Mouse (Mus musculus): ENCODE results near the gene AC124108.1.

Gene AC124108.1

GRCm38 (mm10) chr1:132202771-132203170, 11.5 kb downstream of the AC124108.1 start:
- no peak for DNase-seq

GRCm38 (mm10) chr1:132205958-132206357, 14.7 kb downstream of the AC124108.1 start:
- DNase-seq = no peak

DNA sequence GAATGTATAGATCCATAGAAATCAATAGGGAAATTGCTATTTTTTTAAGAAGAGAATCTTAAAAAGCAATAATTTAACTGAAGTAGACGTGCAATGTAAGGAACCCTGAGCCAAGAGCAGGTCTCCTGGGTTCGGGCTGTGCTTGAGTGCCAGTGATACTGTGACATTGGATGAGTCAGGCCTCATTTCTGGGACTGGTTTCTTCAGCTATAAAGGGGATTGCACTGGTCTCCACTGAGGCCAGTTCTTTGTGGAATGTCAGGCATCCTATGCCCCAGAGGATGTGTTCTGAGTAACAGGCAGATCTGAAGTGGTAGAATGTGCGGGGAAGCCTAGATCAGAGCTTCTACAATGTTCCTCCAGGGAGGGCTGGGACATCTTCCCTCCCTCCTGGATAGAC, 15.6 kb downstream of the AC124108.1 start:
- DNase-seq = no peak

DNA sequence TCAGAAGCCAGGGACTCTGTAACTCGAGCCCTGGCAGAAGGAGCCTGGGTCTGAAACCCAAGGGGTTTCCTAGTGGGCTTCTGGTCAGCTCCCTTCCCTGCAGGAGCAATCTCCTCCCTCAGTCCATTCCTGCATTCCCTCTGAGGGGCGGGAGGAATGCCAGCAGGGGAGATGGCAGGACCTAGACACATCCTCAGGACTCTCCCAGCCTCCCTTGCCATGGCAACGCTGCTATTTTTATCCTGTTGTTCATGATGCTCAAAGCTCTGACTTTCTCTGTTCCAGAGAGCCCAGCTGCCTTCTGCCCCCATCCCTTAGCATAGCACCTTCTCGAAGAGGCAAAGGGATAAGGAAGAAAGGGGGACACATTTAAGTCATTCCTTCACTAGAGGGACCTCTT, 16.9 kb downstream of the AC124108.1 start:
- DNase-seq = no peak

- DNase-seq = no peak
Observed at GRCm38 (mm10) chr1:132209400-132209799, 18.1 kb downstream of the AC124108.1 start.

DNA sequence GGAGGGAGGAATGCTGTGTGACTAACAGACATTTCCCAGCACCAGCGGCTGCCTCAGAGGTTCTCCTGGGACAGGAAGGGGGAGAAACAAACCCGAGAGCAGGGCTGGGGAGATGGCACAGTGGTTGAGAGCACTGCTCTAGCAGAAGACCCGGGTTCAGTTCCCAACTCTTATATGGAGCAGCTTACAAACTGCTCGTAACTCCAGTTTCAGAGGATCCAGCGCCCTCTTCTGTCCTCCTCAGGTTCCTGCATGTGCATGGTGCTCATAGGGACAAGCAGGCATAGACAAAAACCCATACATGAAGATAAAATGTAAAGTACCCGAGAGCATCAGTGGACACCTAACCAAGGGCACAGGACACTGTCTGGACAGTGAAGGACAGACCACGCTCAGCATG, 19.7 kb downstream of the AC124108.1 start:
- peak; percentile 52 to 55 for DNase-seq

- no peak for DNase-seq
Observed at GRCm38 (mm10) chr1:132211672-132212071, 20.4 kb downstream of the AC124108.1 start.

DNA sequence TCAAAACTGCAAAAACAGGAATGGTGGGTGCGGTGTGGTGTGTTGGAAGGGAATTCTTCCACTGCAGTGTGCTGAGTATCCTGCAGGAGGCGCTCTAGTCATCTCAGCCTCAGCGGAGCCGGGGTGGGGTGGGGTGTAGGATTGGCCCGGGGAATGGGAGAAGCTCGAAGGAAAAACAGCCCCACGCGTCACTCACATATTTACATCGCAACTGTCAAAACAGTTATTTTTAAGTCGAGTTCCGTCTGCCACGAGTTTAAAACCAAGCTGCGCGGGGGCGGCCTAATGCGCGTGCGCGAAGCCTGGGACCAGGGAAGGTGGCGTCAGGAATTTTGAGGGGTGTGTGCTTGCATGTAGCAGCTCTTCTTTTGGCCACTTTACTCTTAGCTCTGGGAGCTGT, 21.0 kb downstream of the AC124108.1 start:
- DNase-seq = peak; percentile 57 to 60

DNA sequence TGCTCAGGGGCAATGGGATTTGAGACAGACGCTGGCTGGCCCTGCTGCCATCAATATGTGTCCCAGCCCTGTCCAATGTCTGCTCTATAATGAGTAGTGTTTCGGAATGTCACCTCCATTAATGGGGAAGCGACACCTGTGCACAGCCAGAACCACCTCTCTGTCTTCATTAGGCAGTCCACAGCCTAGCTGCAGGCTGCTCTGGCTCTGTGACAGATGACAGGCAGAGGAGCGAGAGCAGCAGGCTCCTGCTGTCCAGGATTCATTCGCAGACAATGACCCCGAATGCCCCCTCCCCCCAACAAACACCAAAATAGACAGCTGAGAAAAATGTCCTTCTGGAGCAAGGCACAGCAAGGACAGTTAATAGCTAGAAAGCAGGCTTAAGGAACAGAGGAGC, 21.8 kb downstream of the AC124108.1 start:
- DNase-seq = no peak

DNA sequence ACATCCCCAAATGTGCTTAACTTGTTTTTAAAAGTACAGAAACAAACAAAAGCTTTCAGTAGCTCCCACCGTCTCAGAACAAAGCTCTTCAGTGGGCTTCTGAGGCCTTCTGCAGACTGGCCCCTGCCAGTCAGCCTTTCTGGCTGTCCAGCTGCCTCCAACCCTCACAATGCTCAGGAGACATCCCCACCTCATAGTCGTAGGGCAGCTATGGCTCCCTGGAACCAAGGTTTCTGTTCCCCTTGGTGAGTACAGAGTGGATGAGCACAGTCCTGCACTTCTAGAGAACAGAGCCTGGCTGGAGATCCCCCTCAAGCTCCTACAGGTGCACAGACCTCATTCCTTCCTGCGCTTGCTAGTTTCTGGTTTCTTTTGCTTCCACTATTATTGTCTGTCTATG, 25.0 kb downstream of the AC124108.1 start:
- no peak for DNase-seq

- no peak for DNase-seq
Observed at GRCm38 (mm10) chr1:132221627-132222026, 30.4 kb downstream of the AC124108.1 start.

GRCm38 (mm10) chr1:132222166-132222565, 30.9 kb downstream of the AC124108.1 start:
- DNase-seq = no peak

- DNase-seq = no peak
Observed at GRCm38 (mm10) chr1:132226297-132227080, 35.2 kb downstream of the AC124108.1 start.

DNA sequence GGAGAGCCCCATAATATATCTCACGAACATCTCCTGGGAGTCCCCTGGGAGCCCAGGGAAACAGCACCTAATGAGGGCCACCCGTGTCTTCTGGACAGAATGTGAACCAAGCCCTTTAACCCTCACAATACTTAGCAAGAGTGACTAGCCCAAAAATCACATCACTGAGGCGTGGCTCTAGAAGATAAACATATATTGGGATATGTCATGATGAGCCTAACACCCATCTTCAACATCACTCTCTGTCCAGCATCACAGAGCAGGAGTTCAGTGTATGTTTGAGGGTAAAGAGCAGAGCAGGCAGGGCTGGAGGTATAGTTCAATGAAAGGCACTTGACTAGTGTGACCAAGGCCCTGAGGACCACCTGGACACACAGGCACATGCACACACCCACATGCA, 38.4 kb downstream of the AC124108.1 start, which contains the start of gene Gm10188:
Gm10188 (minus strand) TSS at position 101 of the 400 bp plus-strand sequence.
- no peak for DNase-seq

DNA sequence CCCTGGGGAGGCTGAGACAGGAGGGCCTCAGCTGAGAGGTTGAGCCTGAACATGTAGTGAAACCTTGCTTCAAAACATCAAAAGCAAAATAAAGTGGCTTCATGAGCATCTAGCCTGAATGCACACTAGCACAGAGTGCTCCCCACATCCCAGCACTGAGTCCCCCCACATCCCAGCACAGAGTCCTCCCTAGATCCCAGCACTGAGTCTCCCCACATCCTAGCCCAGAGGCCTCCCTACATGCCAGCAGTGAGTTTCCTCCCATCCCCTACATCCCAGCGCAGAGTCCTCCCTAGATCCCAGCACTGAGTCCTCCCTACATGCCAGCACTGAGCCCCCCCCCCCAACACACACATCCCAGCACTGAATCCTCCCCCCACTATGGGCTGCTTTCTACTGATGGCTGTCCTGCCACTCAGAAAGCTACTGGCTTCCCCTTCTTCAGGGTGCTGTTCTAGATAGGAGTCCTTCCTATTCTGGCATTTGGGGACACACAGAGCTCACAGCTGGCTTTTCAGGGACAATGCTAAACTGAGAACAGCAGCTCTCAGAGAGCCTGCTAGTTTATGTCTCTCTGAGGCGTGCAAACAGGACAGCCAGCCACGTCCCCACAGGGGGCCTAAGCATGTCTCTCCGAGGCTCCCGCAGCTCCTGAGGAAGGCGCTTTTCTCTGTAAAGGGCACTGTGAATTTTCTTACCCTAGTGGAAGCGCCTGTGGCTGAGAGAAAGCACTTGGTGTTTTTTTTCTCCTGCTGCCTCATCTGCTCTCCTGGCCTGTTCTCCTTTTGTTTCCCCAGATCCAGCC, 40.4 kb downstream of the AC124108.1 start:
- no peak for DNase-seq

- DNase-seq = peak; percentile 56 to 66
Observed at GRCm38 (mm10) chr1:132233566-132233965, 42.3 kb downstream of the AC124108.1 start.

GRCm38 (mm10) chr1:132234757-132235273, 43.6 kb downstream of the AC124108.1 start:
- DNase-seq = no peak

- peak; percentile 59 to 72 for DNase-seq
Observed at GRCm38 (mm10) chr1:132237585-132238159, 46.4 kb downstream of the AC124108.1 start.

- no peak for DNase-seq
Observed at GRCm38 (mm10) chr1:132245010-132245409, 53.8 kb downstream of the AC124108.1 start.

GRCm38 (mm10) chr1:132246137-132246536, 54.9 kb downstream of the AC124108.1 start:
- peak in 1 of 2 experiments; percentile 41 for DNase-seq

DNA sequence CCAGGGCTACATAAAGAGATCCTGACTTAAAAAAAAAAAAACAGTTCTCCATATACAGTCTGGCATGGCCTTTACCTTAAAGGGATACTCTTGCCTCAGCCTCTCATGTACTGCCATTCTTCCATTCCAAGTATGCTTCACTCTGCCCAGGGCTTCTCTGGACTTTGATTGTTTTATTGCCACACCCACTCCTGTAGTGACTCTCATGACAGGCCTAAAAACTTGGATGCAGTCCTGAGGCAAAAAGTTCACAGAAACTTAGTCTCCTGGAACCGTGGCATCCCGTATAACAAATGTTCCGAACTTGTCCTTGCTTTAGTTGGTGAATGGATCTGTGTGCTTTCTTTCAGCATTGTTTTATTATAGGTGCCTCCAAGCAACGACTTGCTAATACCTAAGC, 55.4 kb downstream of the AC124108.1 start:
- DNase-seq = peak; percentile 36 to 40

DNA sequence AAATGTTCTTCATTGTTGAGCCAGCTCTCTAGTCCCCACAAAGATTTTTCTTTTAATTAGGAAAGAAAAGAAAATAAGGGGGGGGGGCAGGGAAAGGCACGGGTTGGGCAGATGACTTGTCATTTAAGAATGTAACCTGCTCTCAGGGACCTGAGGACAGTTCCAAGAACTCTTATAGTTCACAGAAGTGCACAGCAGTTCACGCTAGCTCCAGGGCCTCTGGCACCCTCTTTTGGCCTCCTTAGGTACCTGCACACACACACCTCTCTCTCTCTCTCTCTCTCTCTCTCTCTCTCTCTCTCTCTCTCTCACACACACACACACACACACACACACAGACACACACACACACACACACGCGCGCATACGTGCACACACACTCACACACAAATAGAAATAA, 63.2 kb downstream of the AC124108.1 start:
- no peak for DNase-seq

Data from kidney, postnatal 25 days (tissue).